Mouse (Mus musculus): ENCODE measurements around the gene Tbl2. TPM values are rescaled to one million over a fixed set of nuclear protein-coding genes. Genes with fewer than 3 reads are reported as not detected.

The Tbl2 gene
- total RNA-seq, 1 experiment from 2014 or later, result 23.4 TPM

- ATAC-seq (replicated peaks in 1 of 2; ENCODE audit: insufficient read depth in 1 of 2, low FRiP score in 2 of 2, low TSS enrichment in 1 of 2, low read depth in 1 of 2, poor library complexity in 2 of 2, severe bottlenecking in 2 of 2), result no peak
Observed at GRCm38 (mm10) chr5:135139881-135140280, 9.6 kb upstream of the Tbl2 start.

GRCm38 (mm10) chr5:135144469-135144868 lies 5.0 kb upstream of the Tbl2 start:
- no peak for ATAC-seq (replicated peaks in 1 of 2; ENCODE audit: insufficient read depth in 1 of 2, low FRiP score in 2 of 2, low TSS enrichment in 1 of 2, low read depth in 1 of 2, poor library complexity in 2 of 2, severe bottlenecking in 2 of 2)

- no peak for ATAC-seq (replicated peaks in 1 of 2; ENCODE audit: insufficient read depth in 1 of 2, low FRiP score in 2 of 2, low TSS enrichment in 1 of 2, low read depth in 1 of 2, poor library complexity in 2 of 2, severe bottlenecking in 2 of 2)
Observed at GRCm38 (mm10) chr5:135145532-135145931, 3.9 kb upstream of the Tbl2 start.

- no peak for ATAC-seq (replicated peaks in 1 of 2; ENCODE audit: insufficient read depth in 1 of 2, low FRiP score in 2 of 2, low TSS enrichment in 1 of 2, low read depth in 1 of 2, poor library complexity in 2 of 2, severe bottlenecking in 2 of 2)
Observed at GRCm38 (mm10) chr5:135145955-135146354, 3.5 kb upstream of the Tbl2 start.

- ATAC-seq (replicated peaks in 1 of 2; ENCODE audit: insufficient read depth in 1 of 2, low FRiP score in 2 of 2, low TSS enrichment in 1 of 2, low read depth in 1 of 2, poor library complexity in 2 of 2, severe bottlenecking in 2 of 2), result no peak
Observed at GRCm38 (mm10) chr5:135148715-135149052, 773 bp upstream of the Tbl2 start.

- ATAC-seq (replicated peaks in 1 of 2; ENCODE audit: insufficient read depth in 1 of 2, low FRiP score in 2 of 2, low TSS enrichment in 1 of 2, low read depth in 1 of 2, poor library complexity in 2 of 2, severe bottlenecking in 2 of 2), result no peak
Observed at GRCm38 (mm10) chr5:135149820-135150178, 342 bp downstream of the Tbl2 start.

- no peak for ATAC-seq (replicated peaks in 1 of 2; ENCODE audit: insufficient read depth in 1 of 2, low FRiP score in 2 of 2, low TSS enrichment in 1 of 2, low read depth in 1 of 2, poor library complexity in 2 of 2, severe bottlenecking in 2 of 2)
Observed at GRCm38 (mm10) chr5:135156496-135156895, 7.0 kb downstream of the Tbl2 start.

- ATAC-seq (replicated peaks in 1 of 2; ENCODE audit: insufficient read depth in 1 of 2, low FRiP score in 2 of 2, low TSS enrichment in 1 of 2, low read depth in 1 of 2, poor library complexity in 2 of 2, severe bottlenecking in 2 of 2), result no peak
Observed at GRCm38 (mm10) chr5:135161221-135161620, 11.8 kb downstream of the Tbl2 start.

GRCm38 (mm10) chr5:135161650-135162049 lies 12.2 kb downstream of the Tbl2 start:
- ATAC-seq (replicated peaks in 1 of 2; ENCODE audit: insufficient read depth in 1 of 2, low FRiP score in 2 of 2, low TSS enrichment in 1 of 2, low read depth in 1 of 2, poor library complexity in 2 of 2, severe bottlenecking in 2 of 2), result no peak

GRCm38 (mm10) chr5:135162361-135162760 lies 12.9 kb downstream of the Tbl2 start:
- ATAC-seq (replicated peaks in 1 of 2; ENCODE audit: insufficient read depth in 1 of 2, low FRiP score in 2 of 2, low TSS enrichment in 1 of 2, low read depth in 1 of 2, poor library complexity in 2 of 2, severe bottlenecking in 2 of 2), result no peak

- ATAC-seq (replicated peaks in 1 of 2; ENCODE audit: insufficient read depth in 1 of 2, low FRiP score in 2 of 2, low TSS enrichment in 1 of 2, low read depth in 1 of 2, poor library complexity in 2 of 2, severe bottlenecking in 2 of 2), result no peak
Observed at GRCm38 (mm10) chr5:135162821-135163220, 13.4 kb downstream of the Tbl2 start.

GRCm38 (mm10) chr5:135166909-135167308 lies 17.5 kb downstream of the Tbl2 start:
- ATAC-seq (replicated peaks in 1 of 2; ENCODE audit: insufficient read depth in 1 of 2, low FRiP score in 2 of 2, low TSS enrichment in 1 of 2, low read depth in 1 of 2, poor library complexity in 2 of 2, severe bottlenecking in 2 of 2), result no peak

- ATAC-seq (replicated peaks in 1 of 2; ENCODE audit: insufficient read depth in 1 of 2, low FRiP score in 2 of 2, low TSS enrichment in 1 of 2, low read depth in 1 of 2, poor library complexity in 2 of 2, severe bottlenecking in 2 of 2), result no peak
Observed at GRCm38 (mm10) chr5:135167469-135167868, 18.0 kb downstream of the Tbl2 start.

GRCm38 (mm10) chr5:135168063-135169062 lies 18.9 kb downstream of the Tbl2 start, which contains the start of gene Bcl7b:
Gene Bcl7b (plus strand): TSS chr5:135168283.
- ATAC-seq (replicated peaks in 1 of 2; ENCODE audit: insufficient read depth in 1 of 2, low FRiP score in 2 of 2, low TSS enrichment in 1 of 2, low read depth in 1 of 2, poor library complexity in 2 of 2, severe bottlenecking in 2 of 2), result peak; percentile 95 to 96

GRCm38 (mm10) chr5:135169479-135169878 lies 20.0 kb downstream of the Tbl2 start:
- no peak for ATAC-seq (replicated peaks in 1 of 2; ENCODE audit: insufficient read depth in 1 of 2, low FRiP score in 2 of 2, low TSS enrichment in 1 of 2, low read depth in 1 of 2, poor library complexity in 2 of 2, severe bottlenecking in 2 of 2)

- no peak for ATAC-seq (replicated peaks in 1 of 2; ENCODE audit: insufficient read depth in 1 of 2, low FRiP score in 2 of 2, low TSS enrichment in 1 of 2, low read depth in 1 of 2, poor library complexity in 2 of 2, severe bottlenecking in 2 of 2)
Observed at GRCm38 (mm10) chr5:135171688-135172220, 22.3 kb downstream of the Tbl2 start.

- no peak for ATAC-seq (replicated peaks in 1 of 2; ENCODE audit: insufficient read depth in 1 of 2, low FRiP score in 2 of 2, low TSS enrichment in 1 of 2, low read depth in 1 of 2, poor library complexity in 2 of 2, severe bottlenecking in 2 of 2)
Observed at GRCm38 (mm10) chr5:135172986-135173385, 23.5 kb downstream of the Tbl2 start.

- no peak for ATAC-seq (replicated peaks in 1 of 2; ENCODE audit: insufficient read depth in 1 of 2, low FRiP score in 2 of 2, low TSS enrichment in 1 of 2, low read depth in 1 of 2, poor library complexity in 2 of 2, severe bottlenecking in 2 of 2)
Observed at GRCm38 (mm10) chr5:135175086-135175485, 25.6 kb downstream of the Tbl2 start.

- ATAC-seq (replicated peaks in 1 of 2; ENCODE audit: insufficient read depth in 1 of 2, low FRiP score in 2 of 2, low TSS enrichment in 1 of 2, low read depth in 1 of 2, poor library complexity in 2 of 2, severe bottlenecking in 2 of 2), result no peak
Observed at GRCm38 (mm10) chr5:135178523-135178922, 29.1 kb downstream of the Tbl2 start.

Measured in hematopoietic stem cell, adult 5-6 weeks (primary cell).